Mouse (Mus musculus): Measurements from ENCODE around the gene Tet3.

The Tet3 gene

GRCm38 (mm10) chr6:83459034-83459644, at the start of gene Tet3:
Gene Tet3, minus strand, starts transcription at chr6:83459084.
- no peak for DNase-seq (ENCODE audit: low read depth, low spot score)

GRCm38 (mm10) chr6:83507168-83507546, 48.3 kb upstream of the Tet3 start:
- DNase-seq (ENCODE audit: low read depth, low spot score): no peak

- peak; percentile 96 for DNase-seq (ENCODE audit: low read depth, low spot score)
Observed at GRCm38 (mm10) chr6:83506258-83507167, 47.6 kb upstream of the Tet3 start, which contains the start of gene Dguok. Gene Dguok, minus strand, starts transcription at chr6:83506969.

- no peak for DNase-seq (ENCODE audit: low read depth, low spot score)
Observed at GRCm38 (mm10) chr6:83505554-83505953, 46.7 kb upstream of the Tet3 start.

GRCm38 (mm10) chr6:83503361-83503760, 44.5 kb upstream of the Tet3 start:
- no peak for DNase-seq (ENCODE audit: low read depth, low spot score)

GRCm38 (mm10) chr6:83502656-83503055, 43.8 kb upstream of the Tet3 start:
- DNase-seq (ENCODE audit: low read depth, low spot score): no peak

- no peak for DNase-seq (ENCODE audit: low read depth, low spot score)
Observed at GRCm38 (mm10) chr6:83501524-83502310, 42.8 kb upstream of the Tet3 start.

GRCm38 (mm10) chr6:83500462-83500861, 41.6 kb upstream of the Tet3 start:
- DNase-seq (ENCODE audit: low read depth, low spot score): no peak

GRCm38 (mm10) chr6:83499078-83499477, 40.2 kb upstream of the Tet3 start:
- DNase-seq (ENCODE audit: low read depth, low spot score): no peak

- DNase-seq (ENCODE audit: low read depth, low spot score): no peak
Observed at GRCm38 (mm10) chr6:83496753-83497710, 38.1 kb upstream of the Tet3 start.

- no peak for DNase-seq (ENCODE audit: low read depth, low spot score)
Observed at GRCm38 (mm10) chr6:83496009-83496752, 37.3 kb upstream of the Tet3 start.

GRCm38 (mm10) chr6:83490622-83491021, 31.7 kb upstream of the Tet3 start:
- DNase-seq (ENCODE audit: low read depth, low spot score): no peak

- DNase-seq (ENCODE audit: low read depth, low spot score): no peak
Observed at GRCm38 (mm10) chr6:83488200-83488599, 29.3 kb upstream of the Tet3 start.

- no peak for DNase-seq (ENCODE audit: low read depth, low spot score)
Observed at GRCm38 (mm10) chr6:83487298-83487697, 28.4 kb upstream of the Tet3 start.

GRCm38 (mm10) chr6:83485854-83486253, 27.0 kb upstream of the Tet3 start:
- no peak for DNase-seq (ENCODE audit: low read depth, low spot score)

- no peak for DNase-seq (ENCODE audit: low read depth, low spot score)
Observed at GRCm38 (mm10) chr6:83483776-83484175, 24.9 kb upstream of the Tet3 start.

- no peak for DNase-seq (ENCODE audit: low read depth, low spot score)
Observed at GRCm38 (mm10) chr6:83482418-83483085, 23.7 kb upstream of the Tet3 start.

- DNase-seq (ENCODE audit: low read depth, low spot score): no peak
Observed at GRCm38 (mm10) chr6:83480019-83480655, 21.3 kb upstream of the Tet3 start.

GRCm38 (mm10) chr6:83479193-83479592, 20.3 kb upstream of the Tet3 start:
- no peak for DNase-seq (ENCODE audit: low read depth, low spot score)

Data from retina, adult 2 months (tissue).